Mouse (Mus musculus): ENCODE data around the gene Car6. TPM values are rescaled to one million over a fixed set of nuclear protein-coding genes. Genes with fewer than 3 reads are reported as not detected.
A peak's percentile ranks its signal among the peaks of the same experiment; 100 is the strongest.

Car6 gene
- total and polyA plus RNA-seq, 3 experiments, result not detected

DNA sequence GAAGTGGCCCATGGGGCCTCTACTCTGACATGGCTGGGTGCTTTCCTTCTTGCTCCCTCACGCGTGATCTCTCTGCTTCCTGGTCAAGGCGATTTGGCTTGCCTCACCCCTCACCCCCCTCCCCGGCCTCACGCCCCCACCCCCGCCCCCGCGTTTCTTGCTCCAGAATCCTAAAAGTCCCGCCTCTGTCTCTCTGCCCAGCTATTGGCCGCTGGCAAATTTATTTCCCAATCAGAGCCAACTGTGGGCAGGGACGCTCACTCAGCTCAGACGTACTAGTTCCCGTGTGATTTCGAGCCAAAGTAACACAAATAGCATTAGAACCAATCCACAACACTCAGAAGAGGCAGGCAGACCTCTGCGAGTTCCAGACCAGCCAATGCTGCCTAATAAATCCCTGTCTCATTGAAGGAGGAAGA is 11.4 kb upstream of the Car6 start:
- TF ChIP-seq MAZ (IDR thresholded peaks at IDR 0.05; ENCODE audit: low read depth, low read length) (0 out of 2 replicates have a peak, but pooled peaks have one; percentile 55), POLR2A (IDR thresholded peaks at IDR 0.05; ENCODE audit: low read depth, low read length) (peak; percentile 71), BHLHE40 (IDR thresholded peaks at IDR 0.05; ENCODE audit: low read depth, low read length) (peak; percentile 89), NELFE (IDR thresholded peaks at IDR 0.05; ENCODE audit: low read depth, low read length) (peak; percentile 52), JUND (conservative IDR thresholded peaks at IDR 0.05; ENCODE audit: low read depth, low read length) (no peak), USF2 (conservative IDR thresholded peaks at IDR 0.05; ENCODE audit: low read depth, low read length) (no peak), ETS1 (conservative IDR thresholded peaks at IDR 0.05; ENCODE audit: low read depth, low read length) (0 out of 2 replicates have a peak, but pooled peaks have one; percentile 20), ELF1 (IDR thresholded peaks at IDR 0.05; ENCODE audit: low read depth, low read length) (peak; percentile 67), CHD2 (IDR thresholded peaks at IDR 0.05; ENCODE audit: low read length) (peak; percentile 59), TBP (conservative IDR thresholded peaks at IDR 0.05; ENCODE audit: low read depth, low read length) (peak; percentile 48; the same call in 1 of the 2 replicates), JUN (IDR thresholded peaks at IDR 0.05; ENCODE audit: insufficient read depth, low read depth, low read length) (no peak), IRF4 (IDR thresholded peaks at IDR 0.05; ENCODE audit: low read depth, low read length) (peak; percentile 78), TCF12 (IDR thresholded peaks at IDR 0.05; ENCODE audit: low read depth, low read length) (peak; percentile 35; the same call in 1 of the 2 replicates)
- dilution Hi-C loops (cut with MboI; ENCODE audit: extremely low pct_ligation_motif_present, extremely low pct_unique_long_range_greater_than_20kb, low sequenced_read_pairs), result no loop called here
- no peaks in the 10 kb centered on the region for H3K79me2 ChIP-seq (replicated peaks; ENCODE audit: control insufficient read depth, extremely low read depth, insufficient read depth, poor library complexity, severe bottlenecking)
- peak overlapping the region; percentile 75 for H3K9ac ChIP-seq (ENCODE audit: insufficient read depth, low read depth)
- H3K4me2 ChIP-seq (ENCODE audit: insufficient read depth, low read depth, poor library complexity, severe bottlenecking), result peak overlapping the region; percentile 75
- no peaks in the 10 kb centered on the region for H3K27me3 ChIP-seq (replicated peaks)
- peak; percentile 93 for DNase-seq (ENCODE audit: extremely low read depth)
- no peaks in the 10 kb centered on the region for H3K36me3 ChIP-seq (replicated peaks in 1 of 2; ENCODE audit: control insufficient read depth in 1 of 2, insufficient read depth in 1 of 2, low read length in 1 of 2)
- H3K4me3 ChIP-seq (replicated peaks in 1 of 3; ENCODE audit: low read depth in 2 of 3, low read length in 2 of 3, poor library complexity in 1 of 3), result peak overlapping the region; percentile 6 to 42 (median 39)
- H3K27ac ChIP-seq (ENCODE audit: insufficient read depth, low read depth), result no peak overlapping the region
- in situ Hi-C loops (cut with MboI; ENCODE audit: low pct_ligation_motif_present, low pct_unique_long_range_greater_than_20kb, low sequenced_read_pairs), result no loop called here
- no peaks in the 10 kb centered on the region for H3K9me3 ChIP-seq (replicated peaks; ENCODE audit: low read length)
- H3K4me1 ChIP-seq (ENCODE audit: control insufficient read depth in 1 of 2, insufficient read depth in 2 of 2), result peaks cover 7 to 13% of the 10 kb centered on the region in 2 experiments

DNA sequence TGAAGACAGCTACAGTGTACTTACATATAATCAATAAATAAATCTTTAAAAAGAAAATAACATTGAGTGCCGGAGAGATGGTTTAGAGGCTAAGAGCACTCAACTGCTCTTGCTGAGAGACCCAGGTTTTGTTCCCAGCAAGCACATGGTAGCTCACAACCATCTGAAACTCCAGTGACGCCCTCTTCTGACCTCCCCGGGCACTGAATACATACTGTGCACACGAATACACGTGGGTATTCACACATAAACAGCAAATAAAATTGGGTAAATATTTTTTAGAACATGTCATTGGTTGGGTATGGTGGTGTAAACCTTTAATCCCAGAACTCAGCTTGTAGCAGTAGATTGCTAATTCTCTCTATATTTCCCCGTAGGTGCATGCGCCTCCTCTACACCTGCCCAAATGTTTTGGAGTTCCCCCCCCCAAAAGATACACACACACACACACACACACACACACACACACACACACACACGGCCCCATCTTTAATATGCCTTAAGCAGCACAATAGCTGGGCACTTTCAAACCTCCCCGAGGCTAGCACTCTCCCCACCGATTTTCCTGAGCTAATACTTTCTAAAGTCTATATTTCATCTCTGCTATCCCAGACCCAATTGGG is 10.9 kb upstream of the Car6 start:
- Histone ChIP-seq H3K4me2 (ENCODE audit: insufficient read depth, low read depth, poor library complexity, severe bottlenecking) (peak overlapping the region; percentile 75), H3K27me3 (replicated peaks) (no peaks in the 10 kb centered on the region), H3K9ac (ENCODE audit: insufficient read depth, low read depth) (no peak overlapping the region; the same call in 1 of the 2 replicates), H3K9me3 (replicated peaks; ENCODE audit: low read length) (no peaks in the 10 kb centered on the region), H3K79me2 (replicated peaks; ENCODE audit: control insufficient read depth, extremely low read depth, insufficient read depth, poor library complexity, severe bottlenecking) (no peaks in the 10 kb centered on the region), H3K27ac (ENCODE audit: insufficient read depth, low read depth) (no peak overlapping the region), H3K4me3 (replicated peaks in 1 of 3; ENCODE audit: low read depth in 2 of 3, low read length in 2 of 3, poor library complexity in 1 of 3) (peak overlapping the region in 1 of 3 experiments; percentile 33), H3K4me1 (ENCODE audit: control insufficient read depth in 1 of 2, insufficient read depth in 2 of 2) (peaks cover 7 to 13% of the 10 kb centered on the region in 2 experiments), H3K36me3 (replicated peaks in 1 of 2; ENCODE audit: control insufficient read depth in 1 of 2, insufficient read depth in 1 of 2, low read length in 1 of 2) (no peaks in the 10 kb centered on the region)
- no peak for DNase-seq (ENCODE audit: extremely low read depth)
- TF ChIP-seq ZNF384 (IDR thresholded peaks at IDR 0.05; ENCODE audit: low read depth, low read length), result no peak
- peak; percentile 34; the same call in 1 of the 2 replicates for TF ChIP-seq MXI1 (IDR thresholded peaks at IDR 0.05; ENCODE audit: low read depth, low read length)
- no peak for TF ChIP-seq ZMIZ1 (IDR thresholded peaks at IDR 0.05; ENCODE audit: low read depth, low read length)
- TF ChIP-seq CTCF (conservative IDR thresholded peaks at IDR 0.05 in 1 of 2, IDR thresholded peaks at IDR 0.05 in 1 of 2; ENCODE audit: low read depth in 2 of 2, low read length in 2 of 2), result peak in 1 of 2 experiments; percentile 35; a peak in 2 of 4 replicates
- no peak for TF ChIP-seq USF1 (IDR thresholded peaks at IDR 0.05; ENCODE audit: low read depth, low read length)
- TF ChIP-seq JUND (conservative IDR thresholded peaks at IDR 0.05; ENCODE audit: low read depth, low read length), result no peak
- no peak for TF ChIP-seq ZC3H11A (IDR thresholded peaks at IDR 0.05; ENCODE audit: low read depth, low read length)
- 0 out of 2 replicates have a peak, but pooled peaks have one; percentile 43 for TF ChIP-seq EP300 (IDR thresholded peaks at IDR 0.05; ENCODE audit: low read length)
- no peak for TF ChIP-seq ETS1 (conservative IDR thresholded peaks at IDR 0.05; ENCODE audit: low read depth, low read length)
- no peak for TF ChIP-seq SMC3 (IDR thresholded peaks at IDR 0.05; ENCODE audit: low read depth, low read length)
- 0 out of 2 replicates have a peak, but pooled peaks have one; percentile 26 for TF ChIP-seq MYC (IDR thresholded peaks at IDR 0.05; ENCODE audit: low read depth, low read length)
- peak; percentile 42; the same call in 1 of the 2 replicates for TF ChIP-seq MAX (IDR thresholded peaks at IDR 0.05; ENCODE audit: low read length)
- in situ Hi-C loops (cut with MboI; ENCODE audit: low pct_ligation_motif_present, low pct_unique_long_range_greater_than_20kb, low sequenced_read_pairs), result no loop called here
- dilution Hi-C loops (cut with MboI; ENCODE audit: extremely low pct_ligation_motif_present, extremely low pct_unique_long_range_greater_than_20kb, low sequenced_read_pairs), result no loop called here
